In genomic region chr11:97412117-97412516, GRCm38 (mm10) we compare ENCODE assay signal across 10 mouse cellular contexts. TPM values are rescaled to one million over a fixed set of nuclear protein-coding genes. Genes with fewer than 3 reads are reported as not detected.
DNase-seq lines count a peak whose midpoint lies in the region; ATAC-seq and TF ChIP-seq lines count a peak whose summit lies in the region.
"Had no signal": no experiment of that assay in that cellular context is flagged by ENCODE, and none has a peak within 500 bp of the region (broad histone marks: within the 10 kb centered on the region; RNA-seq: fewer than 3 reads in every experiment).

No protein-coding gene starts in this region.

- peak; percentile 48 for DNase-seq in adrenal gland, adult 2 months
- no peak for DNase-seq in adrenal gland, postnatal 25 days
- DNase-seq in embryonic facial prominence, embryonic 10.5 days (ENCODE audit: low spot score), result no peak
- peak; percentile 41 for DNase-seq in lung, postnatal 14 days
- DNase-seq in layer of hippocampus, adult 8-10 months (ENCODE audit: low spot score in 2 of 2), result no peak
- no peak for DNase-seq in left cerebral cortex, postnatal 36 days (ENCODE audit: low spot score in 2 of 2)
- DNase-seq: cerebellum, adult 8-10 months had no signal

- H3K9ac ChIP-seq in intestine, postnatal 0 days (ENCODE audit: low read depth, low read length), result no peak overlapping the region
- H3K9ac ChIP-seq: midbrain, embryonic 12.5 days had no signal

- 27% methylated on average over 3 of the region's 3 CpGs for WGBS in embryonic facial prominence, embryonic 10.5 days
- 20% methylated on average over 3 of the region's 3 CpGs for WGBS in intestine, postnatal 0 days

- H3K4me3 ChIP-seq in embryonic facial prominence, embryonic 10.5 days, result peak overlapping the region; percentile 14; the same call in 1 of the 2 replicates
- H3K4me3 ChIP-seq in intestine, postnatal 0 days (ENCODE audit: low read depth, low read length), result no peak overlapping the region
- H3K4me3 ChIP-seq: midbrain, embryonic 12.5 days had no signal

- peaks cover 39% of the 10 kb centered on the region for H3K4me1 ChIP-seq in embryonic facial prominence, embryonic 10.5 days
- no peaks in the 10 kb centered on the region; the same call in 1 of the 2 replicates for H3K4me1 ChIP-seq in intestine, postnatal 0 days (replicated peaks; ENCODE audit: control insufficient read depth, insufficient read depth, low read length)

- peaks cover 24% of the 10 kb centered on the region for H3K27me3 ChIP-seq in embryonic facial prominence, embryonic 10.5 days (replicated peaks; ENCODE audit: low read depth, poor library complexity, severe bottlenecking)
- H3K27me3 ChIP-seq in intestine, postnatal 0 days (replicated peaks; ENCODE audit: control insufficient read depth, insufficient read depth, low read length), result 0 out of 2 replicates have a peak, but pooled peaks cover 3% of the 10 kb centered on the region

- no peaks in the 10 kb centered on the region for H3K9me3 ChIP-seq in embryonic facial prominence, embryonic 10.5 days
- H3K9me3 ChIP-seq in intestine, postnatal 0 days (ENCODE audit: control insufficient read depth), result no peaks in the 10 kb centered on the region
- H3K9me3 ChIP-seq: midbrain, embryonic 12.5 days had no signal

- no peak overlapping the region for H3K4me2 ChIP-seq in intestine, postnatal 0 days (replicated peaks; ENCODE audit: low read depth)
- H3K4me2 ChIP-seq: midbrain, embryonic 12.5 days had no signal

- no peak for ATAC-seq in intestine, postnatal 0 days
- ATAC-seq in inflammation-experienced regulatory T-cells, adult 6 months, result no peak

- intact Hi-C loops in left cerebral cortex, postnatal 36 days (cut with DNase I), result no loop called here

- TF ChIP-seq CTCF in intestine, postnatal 0 days (IDR thresholded peaks at IDR 0.05; ENCODE audit: low read depth), result no peak

- peak overlapping the region; percentile 26; the same call in 1 of the 2 replicates for H3K27ac ChIP-seq in embryonic facial prominence, embryonic 10.5 days (replicated peaks)
- H3K27ac ChIP-seq in intestine, postnatal 0 days (ENCODE audit: low read depth, low read length), result peak overlapping the region; percentile 7; the same call in 1 of the 2 replicates
- H3K27ac ChIP-seq: midbrain, embryonic 12.5 days had no signal

- H3K36me3 ChIP-seq in embryonic facial prominence, embryonic 10.5 days (replicated peaks), result no peaks in the 10 kb centered on the region
- H3K36me3 ChIP-seq in intestine, postnatal 0 days (ENCODE audit: control insufficient read depth, insufficient read depth), result no peaks in the 10 kb centered on the region
- H3K36me3 ChIP-seq: midbrain, embryonic 12.5 days had no signal

RNA-seq across cellular contexts. Expression of gene Arhgap23, which starts 3.2 kb away (rescaled TPM):
- 10 to 100 TPM; 29.0 to 29.3 TPM for total RNA-seq in adrenal gland, adult 2 months (2021)
- polyA plus RNA-seq in adrenal gland, adult 2 months (2012; rRNA removed), result 96.3 and 106 TPM in 2 replicates
- 29.5 and 37.8 TPM in 2 replicates for total RNA-seq in adrenal gland, postnatal 25 days (2021)
- 2.4 TPM in 2 replicates for polyA plus RNA-seq in embryonic facial prominence, embryonic 10.5 days (2016; fragmentation: Nextera tagmentation; extraction: Ambion mirVana)
- polyA plus RNA-seq in intestine, postnatal 0 days (2015; fragmentation: Nextera tagmentation; extraction: Ambion mirVana), result 3.5 and 4.6 TPM in 2 replicates
- 10 to 100 TPM; 75.7 to 83.2 (median 78.4) TPM for total RNA-seq in layer of hippocampus, adult 8-10 months (2022)
- polyA plus RNA-seq in inflammation-experienced regulatory T-cells, adult 6 months (2017; shearing (Covaris generic)), result not detected
- total RNA-seq in left cerebral cortex, postnatal 36 days (2021), result 10 to 100 TPM; 68.0 to 74.4 TPM

RNA-seq across cellular contexts. Expression of gene Socs7, which starts 49.8 kb away (rescaled TPM):
- total RNA-seq in adrenal gland, adult 2 months (2021), result 10 to 100 TPM; 20.3 to 20.8 TPM
- polyA plus RNA-seq in adrenal gland, adult 2 months (2012; rRNA removed), result 9.9 and 10.3 TPM in 2 replicates
- total RNA-seq in adrenal gland, postnatal 25 days (2021), result 21.0 and 27.5 TPM in 2 replicates
- polyA plus RNA-seq in embryonic facial prominence, embryonic 10.5 days (2016; fragmentation: Nextera tagmentation; extraction: Ambion mirVana), result 3.3 TPM in 2 replicates
- polyA plus RNA-seq in intestine, postnatal 0 days (2015; fragmentation: Nextera tagmentation; extraction: Ambion mirVana), result 2.4 and 2.5 TPM in 2 replicates
- total RNA-seq in layer of hippocampus, adult 8-10 months (2022), result 10 to 100 TPM; 71.5 to 89.3 (median 79.6) TPM
- polyA plus RNA-seq in inflammation-experienced regulatory T-cells, adult 6 months (2017; shearing (Covaris generic)), result 1 to 10 TPM; 5.9 to 8.5 (median 7.9) TPM
- total RNA-seq in left cerebral cortex, postnatal 36 days (2021), result 10 to 100 TPM; 78.0 to 87.2 TPM

Comparison
In these comparisons a context has a peak if more than half of its experiments do, and no peak if none do; other contexts are left out.
1. DNase-seq: peak in adrenal gland, adult 2 months (single experiment) and lung, postnatal 14 days (single experiment); none in adrenal gland, postnatal 25 days (single experiment), embryonic facial prominence, embryonic 10.5 days (single experiment), layer of hippocampus, adult 8-10 months (0 of 2) and left cerebral cortex, postnatal 36 days (0 of 2).